Mouse (Mus musculus): ENCODE measurements at regions not wholly inside any gene's neighbourhood (a gene's known extent, or its start where the extent isn't known, plus 50 kb on each side); places are given as distances from the start of the nearest gene placed in this dataset.

- no peak for DNase-seq (ENCODE audit: extremely low spot score, low read depth, low spot score)
These were observed 213.8 kb upstream of the Cwc22 start for GRCm38 (mm10) chr2:78159877-78160485.

DNA sequence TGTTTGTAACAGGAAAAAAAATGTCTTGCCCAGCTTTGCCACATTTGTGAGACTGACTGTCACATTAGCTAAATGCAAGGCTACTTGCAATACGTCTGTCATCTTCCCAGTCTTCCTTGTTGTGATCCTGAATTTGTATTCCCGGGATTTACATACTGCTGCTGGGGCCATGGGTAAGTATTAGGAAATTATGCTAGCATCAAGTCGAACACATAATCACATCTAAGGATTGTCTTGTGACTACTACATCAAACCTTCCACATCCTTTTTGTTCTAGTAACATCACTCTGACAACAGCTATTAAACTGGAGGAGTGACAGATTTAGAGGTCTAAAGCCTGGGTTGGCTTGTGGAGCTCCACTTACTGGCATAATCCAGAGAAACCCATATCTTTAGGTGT, 164.2 kb upstream of the Cwc22 start:
- no peak for DNase-seq (ENCODE audit: extremely low spot score, low read depth, low spot score)

DNA sequence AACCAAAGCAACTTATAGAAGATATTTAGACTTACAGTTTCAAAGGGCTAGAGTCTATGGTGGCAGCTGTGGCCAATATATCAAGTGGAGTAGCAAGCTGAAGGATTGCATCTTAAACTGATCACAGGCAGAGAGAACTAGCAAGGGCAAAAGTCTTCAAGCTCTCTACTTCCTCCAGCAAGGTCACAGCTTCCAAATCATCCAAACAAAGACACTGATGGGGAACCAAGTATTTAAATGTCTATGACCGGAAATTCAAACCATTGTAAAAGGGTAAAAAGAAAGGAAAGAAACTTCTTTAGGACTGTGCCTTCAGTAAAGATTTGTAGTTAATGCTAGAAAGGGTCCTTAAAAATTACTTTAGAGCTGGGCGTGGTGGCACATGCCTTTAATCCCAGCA, 149.4 kb upstream of the Cwc22 start:
- no peak for DNase-seq (ENCODE audit: extremely low spot score, low read depth, low spot score)

- DNase-seq (ENCODE audit: extremely low spot score, low read depth, low spot score) = no peak
These were observed 148.7 kb upstream of the Cwc22 start for GRCm38 (mm10) chr2:78094921-78095320.

GRCm38 (mm10) chr2:78064321-78065037, 118.3 kb upstream of the Cwc22 start:
- peak; percentile 49 for DNase-seq (ENCODE audit: extremely low spot score, low read depth, low spot score)

- no peak for DNase-seq (ENCODE audit: extremely low spot score, low read depth, low spot score)
These were observed 113.7 kb upstream of the Cwc22 start for GRCm38 (mm10) chr2:78059801-78060416.

GRCm38 (mm10) chr2:78058988-78059387, 112.8 kb upstream of the Cwc22 start:
- DNase-seq (ENCODE audit: extremely low spot score, low read depth, low spot score) = no peak

GRCm38 (mm10) chr2:78053910-78054309, 107.7 kb upstream of the Cwc22 start:
- no peak for DNase-seq (ENCODE audit: extremely low spot score, low read depth, low spot score)

DNA sequence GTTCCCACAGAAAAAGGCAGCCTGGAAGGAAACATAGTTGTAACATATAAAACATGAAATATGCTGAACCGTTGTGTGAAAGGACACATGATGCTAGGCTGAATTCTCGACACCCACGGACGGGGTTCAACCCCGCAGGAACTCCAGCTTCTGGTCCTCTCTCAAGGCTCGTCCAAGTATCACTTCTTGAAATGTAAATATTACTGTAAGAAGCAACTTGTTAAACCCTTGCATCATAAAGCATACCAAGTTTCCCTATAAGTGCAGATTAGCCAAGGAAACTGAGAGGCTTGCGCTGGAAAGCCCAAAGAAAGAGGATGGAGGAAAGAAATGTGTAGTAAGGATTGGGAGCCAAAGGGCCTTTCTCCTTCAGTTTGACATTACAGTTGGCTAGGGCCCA, 104.4 kb upstream of the Cwc22 start:
- no peak for DNase-seq (ENCODE audit: extremely low spot score, low read depth, low spot score)

DNA sequence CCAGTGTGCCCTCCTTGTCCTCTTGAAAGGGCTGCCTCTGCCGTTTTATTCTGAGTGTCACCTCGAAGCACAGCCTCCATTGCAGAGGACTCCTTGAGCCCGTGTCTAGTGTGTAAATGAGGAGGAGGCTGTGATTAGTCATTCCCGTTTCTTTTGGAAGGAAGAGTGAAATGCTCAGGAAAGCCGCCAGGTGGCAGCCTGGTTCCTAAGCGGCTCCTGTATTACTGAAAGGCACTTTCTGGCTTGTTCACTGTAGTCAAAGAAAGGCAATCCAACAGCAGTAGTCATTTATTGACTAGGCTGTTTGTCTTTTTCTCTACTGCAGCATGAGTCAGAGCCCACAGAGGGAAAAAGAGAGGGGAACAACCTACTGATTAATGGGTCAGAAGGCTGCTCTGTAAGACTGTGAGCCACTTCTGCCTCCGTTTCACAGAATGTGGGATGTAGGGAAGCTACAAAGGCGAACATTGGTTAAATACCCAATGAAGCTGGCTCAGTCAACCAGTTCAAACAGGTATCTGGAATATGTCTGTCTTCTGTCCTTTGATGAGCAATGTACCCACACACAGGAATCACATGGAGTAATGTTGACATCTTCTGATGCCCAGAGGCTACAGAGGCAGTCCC, 103.2 kb upstream of the Cwc22 start:
- DNase-seq (ENCODE audit: extremely low spot score, low read depth, low spot score) = no peak

- no peak for DNase-seq (ENCODE audit: extremely low spot score, low read depth, low spot score)
These were observed 102.5 kb upstream of the Cwc22 start for GRCm38 (mm10) chr2:78048706-78049055.

GRCm38 (mm10) chr2:78048030-78048705, 102.0 kb upstream of the Cwc22 start:
- DNase-seq (ENCODE audit: extremely low spot score, low read depth, low spot score) = no peak

- DNase-seq (ENCODE audit: extremely low spot score, low read depth, low spot score) = no peak
These were observed 81.1 kb upstream of the Cwc22 start for GRCm38 (mm10) chr2:78027319-78027718.

GRCm38 (mm10) chr2:78026808-78027207, 80.6 kb upstream of the Cwc22 start:
- DNase-seq (ENCODE audit: extremely low spot score, low read depth, low spot score) = no peak

GRCm38 (mm10) chr2:78025651-78026435, 79.7 kb upstream of the Cwc22 start:
- no peak for DNase-seq (ENCODE audit: extremely low spot score, low read depth, low spot score)

GRCm38 (mm10) chr2:78024981-78025565, 78.9 kb upstream of the Cwc22 start:
- no peak for DNase-seq (ENCODE audit: extremely low spot score, low read depth, low spot score)

DNA sequence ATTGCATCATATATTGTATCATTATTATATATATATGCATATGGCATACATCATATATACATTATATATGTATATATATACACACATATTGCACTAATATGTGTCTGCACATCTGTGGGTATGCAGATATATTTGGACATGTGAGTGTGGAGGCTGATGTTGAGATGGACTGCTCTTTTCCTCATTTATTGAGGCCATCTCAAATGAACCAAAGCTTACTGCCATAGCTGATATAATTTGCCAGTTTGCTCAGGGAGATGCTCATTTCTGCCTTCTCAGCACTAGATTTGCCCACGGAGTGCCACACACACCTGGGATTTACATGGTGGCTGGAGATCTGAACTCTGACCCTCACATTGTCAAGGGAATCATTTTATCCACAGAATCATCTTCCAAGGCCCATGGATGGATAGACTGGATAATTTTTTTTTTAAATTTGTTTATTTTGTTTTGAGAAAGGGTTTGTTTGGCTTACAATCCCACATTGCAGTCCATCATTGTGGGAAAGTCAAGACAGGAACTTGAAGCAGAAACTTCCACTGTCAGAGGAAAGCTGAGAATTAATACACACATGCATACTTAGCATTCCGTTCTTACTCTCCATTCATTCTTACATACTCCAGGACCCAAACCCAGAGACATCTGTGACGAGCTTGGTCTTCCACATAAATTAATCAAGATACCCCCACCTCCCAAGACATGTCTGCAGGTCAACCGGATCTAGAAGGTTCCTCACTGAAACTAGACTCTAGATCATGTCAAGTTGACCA, 77.9 kb upstream of the Cwc22 start:
- peak; percentile 26 for DNase-seq (ENCODE audit: extremely low spot score, low read depth, low spot score)

GRCm38 (mm10) chr2:78023416-78023815, 77.2 kb upstream of the Cwc22 start:
- no peak for DNase-seq (ENCODE audit: extremely low spot score, low read depth, low spot score)

- no peak for DNase-seq (ENCODE audit: extremely low spot score, low read depth, low spot score)
These were observed 76.6 kb upstream of the Cwc22 start for GRCm38 (mm10) chr2:78022756-78023155.

- peak; percentile 89 for DNase-seq (ENCODE audit: extremely low spot score, low read depth, low spot score)
These were observed 75.7 kb upstream of the Cwc22 start for GRCm38 (mm10) chr2:78021905-78022304.
